Mouse (Mus musculus) ovary, postnatal 10 days (tissue): ENCODE measurements at regions not wholly inside any gene's neighbourhood (a gene's known extent, or its start where the extent isn't known, plus 50 kb on each side); places are given as distances from the start of the nearest gene placed in this dataset.
"Not testable (repeated sequence)": the region's sequence is repeated elsewhere in the genome, so short reads cannot be mapped to it uniquely, and the experiment has no call there.

Experiments
- DNase-seq: peaks from one replicate; pipeline ENCODE4 v3.0.0; 2022; ENCODE audit warnings: low spot score

DNA sequence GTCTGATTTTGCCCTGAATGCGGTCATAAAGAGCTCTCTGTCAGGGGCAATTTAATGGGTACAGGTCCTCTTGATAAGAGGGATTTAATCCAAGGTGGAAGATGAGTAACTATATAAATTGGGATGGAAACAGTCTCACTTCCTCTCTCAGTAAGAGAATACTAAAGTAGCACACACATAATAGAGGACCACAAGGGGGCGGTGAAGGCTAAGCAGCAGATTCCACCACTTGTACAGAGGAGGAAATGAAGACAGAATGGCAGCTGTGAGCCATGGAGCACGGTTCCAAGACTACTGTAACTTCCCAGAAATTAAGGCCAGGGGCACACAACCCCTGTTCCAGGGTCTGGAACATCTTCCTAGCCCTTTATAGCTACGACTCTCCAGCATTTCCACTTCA lies 262.6 kb upstream of the Ywhaq start:
- not testable (repeated sequence) for DNase-seq

DNA sequence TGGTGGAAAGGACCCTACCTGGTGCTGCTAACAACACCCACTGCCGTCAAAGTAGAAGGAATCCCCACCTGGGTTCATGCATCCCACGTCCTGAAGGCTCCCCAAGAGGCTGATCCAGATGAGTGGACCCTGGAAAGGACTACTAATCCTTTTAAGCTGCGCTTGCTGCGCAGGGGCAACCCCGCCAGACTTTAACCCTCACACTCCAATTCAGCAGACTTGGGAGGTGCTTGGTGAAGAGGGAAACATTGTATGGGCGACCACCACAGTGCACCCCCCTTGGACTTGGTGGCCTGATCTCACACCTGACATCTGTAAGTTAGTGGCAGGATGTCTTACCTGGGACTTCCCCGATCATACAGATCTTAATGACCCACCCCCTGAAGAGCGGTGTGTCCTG lies 231.9 kb upstream of the Ywhaq start:
- not testable (repeated sequence) for DNase-seq

DNA sequence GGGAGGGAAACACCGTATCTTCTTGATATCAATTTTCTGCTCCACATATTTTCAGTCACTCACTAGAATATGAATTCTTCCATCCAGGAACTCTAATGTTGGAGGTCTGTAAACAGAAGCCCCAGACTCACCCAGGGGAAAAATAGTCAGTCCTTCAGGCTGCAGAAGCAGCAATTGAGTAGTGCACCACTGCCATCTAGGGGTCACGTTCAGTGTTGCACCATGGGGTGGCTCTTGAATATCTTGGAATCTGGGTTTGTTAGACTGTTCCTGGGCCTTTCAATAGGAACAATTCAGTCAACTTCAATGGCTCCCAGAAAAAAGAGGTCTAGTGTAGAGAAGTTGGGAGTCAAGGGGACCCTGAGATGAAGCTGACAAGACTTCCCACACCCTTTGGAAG lies 196.3 kb upstream of the Ywhaq start:
- DNase-seq, result peak; percentile 34

DNA sequence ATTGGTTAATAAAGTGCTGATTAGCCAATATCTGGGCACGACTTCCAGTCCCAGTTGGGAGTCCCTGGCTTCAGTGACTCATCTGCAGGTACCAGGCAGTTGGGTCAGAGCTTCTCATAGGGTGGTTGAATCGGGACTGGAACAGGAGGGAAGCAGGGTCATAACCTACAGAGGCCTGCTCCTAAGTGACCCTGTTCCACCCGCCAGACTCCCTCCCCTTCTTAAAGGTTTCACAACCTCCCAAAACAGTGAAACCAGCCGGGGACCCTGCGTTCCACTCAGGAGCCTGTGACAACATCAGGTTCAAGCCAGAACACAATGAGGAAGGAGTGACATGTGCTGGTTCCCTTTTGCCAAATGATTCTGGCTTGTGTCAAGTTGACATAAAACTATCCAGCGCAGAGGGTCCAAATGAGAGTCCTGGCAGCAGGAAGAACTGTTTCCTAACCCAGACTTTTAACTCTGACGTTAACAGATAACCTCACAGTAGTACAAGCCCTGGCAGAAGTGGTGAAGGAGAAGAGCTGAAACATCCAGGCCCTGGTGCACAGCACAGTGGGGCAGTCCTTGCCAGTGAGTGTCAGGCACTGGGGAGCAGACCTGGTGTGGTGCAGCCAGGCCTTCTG lies 151.1 kb upstream of the Ywhaq start:
- no peak for DNase-seq

DNA sequence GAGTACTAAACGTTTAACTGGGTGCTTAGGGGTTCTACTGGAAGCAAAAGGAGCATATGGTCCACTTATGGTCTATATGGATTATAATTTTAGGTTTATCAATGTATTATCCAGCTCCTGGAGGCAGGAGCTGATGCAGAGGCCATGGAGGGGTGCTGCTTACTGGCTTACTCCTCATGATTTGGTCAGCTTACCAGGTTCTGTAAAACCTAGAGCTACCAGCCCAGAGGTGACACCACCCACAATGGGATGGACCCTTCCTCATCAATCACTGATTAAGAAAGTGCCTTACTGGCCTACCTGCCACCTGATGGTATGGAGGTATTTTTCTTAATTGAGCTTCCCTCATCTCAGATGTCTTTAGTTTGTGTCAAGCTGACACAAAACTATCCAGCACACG lies 126.5 kb upstream of the Ywhaq start:
- not testable (repeated sequence) for DNase-seq

DNA sequence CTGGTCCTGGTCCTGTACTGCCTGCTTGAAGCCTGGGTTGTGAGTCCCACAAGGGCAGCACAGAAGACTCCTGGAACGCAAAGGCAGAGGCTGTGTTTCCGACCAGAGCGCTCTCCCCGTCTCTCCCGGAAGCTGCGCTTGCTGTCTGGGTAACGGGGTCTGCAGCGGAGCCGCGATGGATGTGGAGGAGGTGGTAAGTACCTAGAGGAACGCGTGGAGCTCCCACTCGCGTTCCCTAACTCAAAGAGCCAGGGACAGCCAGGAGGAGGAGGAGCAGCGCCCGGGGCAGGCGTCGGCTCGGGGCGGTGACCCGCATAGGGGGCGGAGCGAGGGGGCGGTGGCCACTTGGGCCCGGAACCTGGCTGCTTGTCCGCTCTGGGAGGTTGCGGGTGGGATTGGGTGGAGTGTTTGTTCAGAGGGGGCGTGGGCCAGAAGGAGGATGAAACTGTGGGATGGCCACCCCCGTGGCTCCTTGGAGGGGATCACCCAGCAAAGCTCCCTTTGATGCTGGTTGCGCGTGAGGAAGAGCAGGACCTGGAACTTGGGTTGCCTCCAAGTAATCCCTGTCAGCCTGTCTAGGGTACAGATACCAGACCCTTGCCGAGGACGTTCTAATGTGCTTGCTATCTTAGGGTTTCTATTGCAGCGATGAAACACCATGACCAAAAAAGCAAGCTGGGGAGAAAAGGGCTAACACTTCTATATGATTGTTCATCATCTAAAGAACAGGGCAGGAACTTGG lies 125.9 kb upstream of the Ywhaq start:
- DNase-seq, result peak; percentile 49

DNA sequence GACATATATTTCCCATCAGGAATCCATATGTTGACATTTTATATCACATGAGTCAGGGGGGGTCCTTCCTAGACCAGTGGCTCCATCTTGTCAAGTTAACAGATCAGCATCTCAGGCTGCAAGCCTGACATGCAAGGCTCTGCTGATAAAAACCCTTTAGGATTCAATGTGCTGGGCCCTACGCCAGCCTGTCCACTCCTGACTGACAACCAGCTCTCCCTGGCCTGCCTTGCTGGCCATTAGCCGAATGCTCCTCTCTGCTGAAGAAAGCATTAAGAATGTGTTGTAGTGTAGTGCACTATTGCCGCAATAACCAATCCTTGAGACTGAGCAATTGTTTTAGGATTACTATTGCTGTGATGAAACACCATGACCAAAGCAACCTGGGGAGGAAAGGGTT lies 114.3 kb upstream of the Ywhaq start:
- DNase-seq, result no peak

DNA sequence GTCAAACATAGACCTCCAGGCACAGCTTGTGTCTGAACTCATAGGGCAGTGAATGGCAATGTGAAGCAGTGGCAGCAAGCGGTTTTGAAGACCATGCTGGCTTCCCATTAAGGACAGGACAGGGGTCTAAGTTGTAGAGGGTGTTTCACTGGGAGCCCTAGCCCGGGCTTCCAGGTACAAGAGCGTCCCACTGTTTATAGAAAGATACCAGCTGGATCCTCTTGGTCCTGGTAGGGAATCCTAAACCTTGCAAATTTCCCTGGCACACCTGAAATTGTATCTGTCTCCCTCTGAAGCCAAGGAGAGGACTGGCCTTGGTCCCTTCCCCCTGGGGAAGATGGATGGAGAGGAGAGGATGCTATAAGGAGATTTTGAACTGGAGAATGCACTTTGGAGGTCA lies 111.9 kb upstream of the Ywhaq start:
- not testable (repeated sequence) for DNase-seq

DNA sequence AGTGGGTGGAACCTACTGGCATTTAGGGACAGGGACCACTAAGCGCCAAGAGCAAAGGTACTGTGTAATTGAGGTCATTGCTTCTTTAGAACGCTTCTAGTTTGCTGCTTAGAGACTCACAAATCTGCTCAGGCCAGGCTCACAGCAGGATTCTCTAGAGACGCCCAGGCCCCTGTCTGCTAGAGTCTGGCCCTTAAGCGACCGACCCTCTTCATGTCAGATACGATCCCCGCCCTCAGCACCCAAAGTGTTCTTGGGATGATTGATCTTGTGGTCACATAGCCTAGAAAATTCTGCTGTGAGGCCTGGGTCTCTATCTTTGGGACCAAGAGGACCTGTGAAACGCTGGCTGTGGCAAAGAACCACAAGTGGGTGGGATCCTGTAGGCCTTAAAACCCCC lies 109.9 kb upstream of the Ywhaq start:
- DNase-seq, result not testable (repeated sequence)

DNA sequence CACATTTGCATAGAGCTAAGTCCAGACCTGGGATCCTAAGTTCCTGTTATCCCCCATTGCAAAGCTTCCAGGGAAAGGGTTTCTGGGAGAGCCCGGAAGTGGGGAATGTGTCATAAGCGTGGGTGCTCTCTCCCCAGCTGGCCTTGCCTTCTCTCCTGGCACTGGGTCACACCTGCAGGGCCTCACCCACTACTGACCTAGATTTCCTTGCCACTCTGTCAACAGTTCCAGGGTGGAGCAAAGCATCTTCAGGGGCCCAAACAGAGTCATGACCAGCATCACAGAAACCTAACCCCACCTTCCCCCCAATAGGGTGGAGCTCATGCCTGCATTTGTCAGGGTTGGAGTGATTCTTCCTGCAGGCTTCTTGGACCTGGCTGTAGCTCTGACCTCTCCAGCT lies 109.5 kb upstream of the Ywhaq start:
- DNase-seq, result not testable (repeated sequence)

DNA sequence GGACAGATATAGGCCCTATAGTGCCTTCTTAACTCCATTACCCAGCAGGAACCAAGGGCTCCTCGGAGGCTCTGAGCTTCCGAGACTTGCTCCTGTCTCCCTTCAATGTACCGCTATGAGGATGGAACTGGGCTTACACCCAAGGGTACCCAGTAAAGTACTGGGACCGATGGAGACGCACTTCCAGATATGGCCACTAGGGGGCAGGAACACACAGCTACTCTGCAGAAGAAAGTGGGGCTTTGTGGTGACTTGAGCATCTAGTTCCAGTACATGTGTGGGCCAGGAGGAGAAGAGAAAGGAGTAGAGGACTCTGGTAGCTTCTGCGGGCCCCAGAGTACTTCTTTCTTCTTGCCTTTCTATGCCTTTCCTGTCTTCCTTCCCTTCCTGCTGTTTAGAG lies 108.1 kb upstream of the Ywhaq start:
- not testable (repeated sequence) for DNase-seq

DNA sequence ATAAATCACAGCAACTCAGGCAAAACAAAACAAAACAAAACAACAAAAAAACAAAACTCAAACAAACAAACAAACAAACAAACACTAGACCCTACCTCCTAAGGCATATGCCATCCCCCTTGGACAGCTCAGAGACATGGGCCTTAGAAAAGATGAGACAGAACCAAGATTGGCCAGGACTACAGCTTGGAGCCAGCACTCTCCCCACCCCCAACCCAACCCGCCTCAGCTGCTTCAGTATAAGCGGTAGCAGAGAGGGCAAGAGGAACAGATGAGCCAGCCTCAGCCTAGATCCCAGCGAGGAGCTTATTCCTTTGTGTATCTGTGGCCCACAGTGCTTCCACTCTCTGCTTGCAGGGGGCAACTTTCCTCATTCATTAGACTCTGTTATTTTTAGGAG lies 105.2 kb upstream of the Ywhaq start:
- no peak for DNase-seq

DNA sequence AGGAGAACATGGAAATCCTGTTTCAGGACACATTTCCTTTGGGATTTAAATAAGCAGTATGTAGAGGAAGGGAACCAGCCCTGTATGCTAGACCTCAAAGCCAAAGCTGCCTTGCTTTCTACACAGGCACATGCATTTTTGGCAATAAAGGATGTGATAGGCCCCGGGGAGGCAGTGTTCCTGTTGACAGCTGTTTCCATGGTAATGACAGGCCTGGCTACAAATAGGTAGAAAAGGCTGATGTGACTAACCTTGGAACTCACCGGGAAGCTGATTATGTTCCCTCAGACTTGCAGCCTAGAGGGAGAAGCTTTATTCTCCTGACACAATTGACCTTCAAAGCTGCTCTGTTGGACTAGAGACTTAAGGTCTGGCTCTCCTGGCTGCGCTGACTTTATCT lies 101.6 kb upstream of the Ywhaq start:
- DNase-seq, result no peak

DNA sequence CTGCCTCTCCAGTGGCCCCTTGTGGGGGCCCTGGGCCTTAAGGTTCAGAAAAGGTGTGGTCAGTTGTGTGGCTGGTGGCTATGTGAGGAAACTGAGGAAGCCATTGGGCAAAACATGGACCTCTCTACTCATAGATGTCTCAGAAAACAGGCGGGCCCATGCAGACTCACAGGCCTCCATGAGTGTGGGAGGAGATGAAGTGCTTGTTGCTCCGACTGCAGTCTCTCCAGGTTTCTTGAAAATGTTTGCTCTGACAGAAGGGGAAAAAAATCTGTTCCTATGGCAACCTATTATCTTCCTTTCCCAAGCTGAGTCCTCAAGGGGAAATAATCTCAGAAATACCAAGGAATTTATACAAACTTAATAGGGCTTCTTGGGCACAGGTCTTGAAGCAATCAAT lies 95.3 kb upstream of the Ywhaq start:
- no peak for DNase-seq

DNA sequence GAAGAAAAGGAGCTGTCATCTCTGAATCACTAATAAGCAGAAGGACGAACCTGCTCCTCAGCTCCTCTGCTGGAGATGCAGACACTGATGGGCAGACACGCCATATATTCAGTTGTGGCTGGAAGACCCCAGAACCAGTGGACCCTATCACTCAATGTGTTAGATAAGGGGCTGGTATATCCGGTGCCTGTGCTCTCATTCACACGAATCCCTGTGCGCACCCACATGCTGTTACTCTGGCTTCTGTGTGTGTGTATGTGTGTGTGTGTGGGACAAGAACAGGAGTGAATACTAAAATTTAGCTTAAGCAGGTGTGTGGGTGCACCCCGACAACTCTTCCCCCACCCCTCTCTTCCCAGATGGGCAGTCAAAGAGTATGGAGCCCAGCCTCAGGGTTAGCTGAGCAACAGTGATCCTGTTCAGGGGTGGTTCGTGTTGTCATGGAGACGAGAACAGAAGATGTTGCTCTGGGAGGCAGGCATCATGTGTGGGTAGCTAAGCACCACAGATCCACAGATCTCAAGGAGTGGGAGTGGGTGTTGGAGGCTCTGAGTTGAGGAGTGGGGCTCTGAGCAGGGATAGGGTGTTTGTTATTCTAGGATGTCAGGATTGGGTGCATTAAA lies 93.7 kb upstream of the Ywhaq start:
- DNase-seq, result no peak

DNA sequence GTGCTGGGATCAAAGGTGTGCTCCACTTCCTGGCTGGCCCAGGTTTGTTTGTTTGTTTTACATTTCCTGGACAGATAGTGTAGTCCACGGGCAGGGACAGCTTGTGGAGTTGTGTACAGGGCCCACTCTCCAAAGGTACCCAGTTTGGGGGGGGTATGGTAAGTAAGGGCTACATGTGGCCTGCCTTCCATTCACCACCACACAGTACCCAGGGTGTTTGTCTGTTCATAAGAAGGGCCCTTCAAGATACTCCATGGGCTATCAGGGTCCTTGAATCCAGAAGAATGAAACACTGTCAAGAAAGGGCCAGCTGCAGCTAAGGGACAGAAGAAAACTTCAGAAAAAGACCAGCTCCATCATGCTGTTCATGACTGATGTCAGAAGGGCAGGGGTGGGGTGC lies 89.6 kb upstream of the Ywhaq start:
- no peak for DNase-seq

DNA sequence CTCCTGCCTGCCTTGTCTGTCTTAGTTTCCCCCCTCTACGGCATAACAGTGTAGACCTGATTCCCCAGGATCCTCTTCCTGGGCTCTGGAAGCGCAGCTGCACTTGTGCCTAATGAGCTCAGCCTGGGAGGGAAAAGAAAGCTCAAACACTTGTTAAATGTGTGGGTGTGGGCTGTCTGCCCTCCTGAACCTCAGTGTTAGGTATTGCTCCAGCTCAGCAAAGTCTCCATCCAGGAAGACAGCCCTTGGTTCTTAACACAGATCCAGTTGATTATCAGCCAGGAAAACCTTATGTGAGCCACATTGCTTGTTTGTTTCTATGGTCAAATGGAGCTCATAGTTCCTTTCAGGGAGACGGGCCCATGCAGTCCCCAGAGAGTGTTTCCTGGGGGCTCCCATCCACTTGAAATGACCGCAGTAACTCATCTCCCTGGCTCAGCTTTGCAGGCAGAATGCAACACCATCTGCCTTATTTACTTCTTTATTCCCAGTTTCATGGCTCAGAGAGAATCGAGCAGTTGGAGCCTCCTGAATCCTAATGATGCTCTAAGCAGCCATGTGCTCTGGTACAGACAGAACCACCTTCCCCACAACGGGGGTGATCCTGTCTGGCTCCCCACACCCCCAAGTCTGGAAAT lies 88.4 kb upstream of the Ywhaq start:
- no peak for DNase-seq

DNA sequence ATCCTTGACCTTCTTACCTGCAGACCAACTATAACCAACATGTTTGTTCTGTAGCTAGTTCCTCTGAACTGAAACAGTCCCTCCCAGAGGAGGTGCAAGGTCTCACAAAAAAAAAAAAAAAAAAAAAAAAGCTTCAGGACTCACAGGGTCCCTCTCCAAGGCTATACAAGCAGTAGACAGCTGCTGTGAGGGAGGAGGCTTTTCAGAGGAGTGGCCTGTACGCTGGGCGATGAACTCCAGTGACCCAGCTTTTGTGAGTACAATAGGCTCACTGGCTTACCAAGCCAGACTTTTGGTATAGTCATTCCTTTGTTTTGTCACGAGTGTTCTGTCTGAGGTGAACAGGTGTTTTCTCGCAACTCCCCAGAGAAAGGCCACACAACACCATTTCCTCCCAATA lies 85.8 kb upstream of the Ywhaq start:
- no peak for DNase-seq

DNA sequence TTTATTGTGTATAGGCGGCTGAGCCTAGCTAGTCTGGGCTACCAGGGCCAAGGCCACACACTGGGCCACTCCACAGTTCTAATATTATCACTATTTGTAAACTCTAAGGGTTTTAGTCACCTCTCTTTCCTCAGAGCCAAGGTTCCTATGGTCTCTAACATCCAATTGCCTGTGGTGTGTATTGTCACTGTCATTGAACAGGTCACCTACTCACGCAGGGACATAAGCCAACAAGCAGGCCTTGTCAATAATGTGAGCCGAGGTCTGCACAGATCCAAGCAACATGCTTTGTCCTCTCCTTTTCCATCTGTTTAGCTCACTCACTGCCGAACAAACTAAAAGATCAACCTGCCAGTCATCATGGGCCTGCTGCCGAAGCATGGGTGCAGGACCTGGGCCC lies 79.5 kb upstream of the Ywhaq start:
- no peak for DNase-seq

DNA sequence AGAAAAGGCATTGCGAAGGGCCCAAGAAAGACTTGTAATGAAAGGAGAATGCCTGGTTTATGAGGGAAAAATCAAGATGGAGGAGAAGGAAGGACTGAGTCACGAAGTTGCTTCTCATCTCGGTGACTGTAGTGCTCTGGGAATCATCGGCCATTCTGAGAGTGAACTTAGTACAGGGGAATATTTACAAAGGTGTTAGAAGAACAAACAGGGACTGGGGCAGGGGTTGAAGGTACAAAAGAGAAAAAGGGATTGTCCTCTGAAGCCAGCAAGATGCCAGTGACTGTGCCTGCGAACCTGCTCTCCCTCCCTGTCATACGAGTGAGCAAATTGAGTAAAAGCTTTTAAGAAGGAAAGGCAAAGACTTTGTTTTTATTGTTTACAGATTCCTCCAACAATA lies 78.1 kb upstream of the Ywhaq start:
- no peak for DNase-seq

DNA sequence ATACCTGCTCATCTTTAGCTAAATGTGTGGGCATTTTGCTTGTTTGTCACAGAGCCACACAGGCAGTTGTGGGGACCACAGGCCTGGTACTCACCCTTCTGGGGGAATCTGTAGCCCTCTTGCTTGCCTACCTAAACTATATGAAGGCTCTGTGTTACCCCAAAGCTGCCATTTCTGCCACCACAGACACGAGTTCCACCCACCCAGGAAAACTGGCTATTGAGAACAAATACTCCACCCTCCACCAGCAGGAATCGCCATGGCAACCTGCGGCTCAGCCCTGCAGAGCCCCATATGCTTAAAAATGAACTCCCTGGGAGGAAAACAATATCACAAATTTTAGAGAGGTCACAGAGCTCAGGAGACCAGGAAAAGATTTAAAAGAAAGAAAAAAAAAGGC lies 76.0 kb upstream of the Ywhaq start:
- no peak for DNase-seq

DNA sequence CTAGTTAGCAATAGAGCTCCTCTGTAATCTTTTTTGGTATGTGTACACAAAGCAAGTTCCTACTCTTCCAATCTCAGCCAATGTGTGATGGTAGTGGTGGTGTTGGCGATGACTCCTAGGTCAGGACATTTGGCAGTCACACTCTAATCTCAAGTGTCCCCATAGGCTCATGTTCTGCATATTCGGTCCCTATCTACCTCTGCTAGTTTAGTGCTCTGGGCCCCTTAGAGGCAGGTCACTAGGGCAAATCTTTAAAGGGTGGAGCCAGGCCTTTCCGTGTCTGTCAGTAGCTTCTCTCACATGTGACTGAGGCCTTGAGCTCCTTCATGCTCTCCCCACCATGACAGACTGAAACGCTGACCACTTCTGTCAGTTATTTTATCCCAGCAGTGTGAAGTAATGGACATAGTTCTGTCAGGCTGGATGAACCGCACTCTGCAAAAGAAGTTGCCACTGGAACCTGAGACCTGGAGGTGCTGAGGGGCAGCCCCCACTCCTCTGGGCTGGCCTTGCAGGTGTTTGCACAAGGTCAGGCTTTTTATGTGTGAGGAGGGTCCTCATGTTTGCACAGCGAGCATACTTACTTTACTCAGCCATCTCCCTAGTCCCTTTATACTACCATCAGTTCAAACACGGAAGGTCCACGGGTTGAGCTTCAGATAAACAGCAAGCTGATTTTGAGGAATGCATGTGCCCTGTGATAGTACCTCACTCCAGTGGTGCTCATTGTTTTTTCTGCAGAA lies 75.3 kb upstream of the Ywhaq start:
- no peak for DNase-seq
